Mouse (Mus musculus): ENCODE results near the gene Gm42742. TPM values are rescaled to one million over a fixed set of nuclear protein-coding genes. Genes with fewer than 3 reads are reported as not detected.
A peak's percentile ranks its signal among the peaks of the same experiment; 100 is the strongest.

Gm42742 gene
- 19.8 and 21.2 TPM in 2 replicates for polyA plus RNA-seq (2012; rRNA removed)

DNA sequence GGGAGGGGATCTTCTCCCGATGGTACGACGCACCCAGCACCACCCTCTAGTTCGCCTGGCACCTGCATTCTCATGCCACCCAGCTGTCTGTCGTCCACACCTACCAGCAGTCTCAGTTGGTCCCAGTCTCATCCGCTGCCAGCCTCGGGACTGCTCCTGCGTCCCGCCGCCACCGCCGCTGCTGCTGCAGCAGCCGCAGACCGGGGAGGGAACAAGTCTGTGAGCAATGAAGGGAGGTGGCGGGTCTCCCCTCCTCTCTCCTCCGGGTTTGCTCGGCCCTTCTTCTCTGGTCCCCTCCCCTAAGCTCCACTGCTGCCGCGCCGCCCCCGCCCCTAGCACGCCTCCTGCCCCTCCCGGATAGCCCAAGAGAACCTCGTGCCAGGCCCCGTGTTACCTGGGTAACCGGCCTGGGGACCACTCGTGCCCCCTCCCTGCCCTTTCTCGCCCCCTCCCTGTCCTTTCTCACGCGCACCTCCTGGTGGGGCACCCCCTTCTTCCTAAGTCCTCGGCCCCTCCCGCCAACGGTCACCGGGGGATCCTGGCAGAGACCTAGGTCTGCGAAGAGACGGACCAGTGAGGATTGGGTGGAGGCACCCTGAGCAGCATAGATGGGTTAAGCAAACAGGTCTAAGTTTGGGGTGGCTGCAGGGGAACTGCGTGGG, at the start of gene Gm42742, which contains the start of gene Prrt2:
Gene Gm42742 (minus strand): TSS at position 197 of the 662 bp plus-strand sequence.
Gene Prrt2 (minus strand): TSS at position 311 of the 662 bp plus-strand sequence.
- DNase-seq (ENCODE audit: low read depth), result no peak

DNA sequence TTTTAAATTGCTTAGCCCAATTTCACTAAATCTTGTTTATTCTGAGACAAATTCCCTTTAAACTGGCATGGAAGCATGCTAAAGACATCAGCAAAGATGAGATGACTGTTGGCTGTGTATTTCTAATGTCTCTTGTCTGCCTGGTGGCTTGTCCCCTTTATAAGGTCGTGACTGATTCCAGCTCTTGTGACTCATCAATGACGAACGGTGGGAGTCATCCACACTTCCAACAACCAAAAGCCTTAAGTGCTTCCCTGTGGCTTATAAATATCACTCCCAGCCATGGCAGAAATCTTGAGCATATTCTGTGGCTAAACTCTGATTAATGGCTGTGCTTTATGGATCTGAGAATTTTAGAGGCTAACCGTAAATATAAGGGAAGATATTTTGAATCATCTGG, 45.4 kb upstream of the Gm42742 start:
- DNase-seq (ENCODE audit: low read depth), result no peak

DNA sequence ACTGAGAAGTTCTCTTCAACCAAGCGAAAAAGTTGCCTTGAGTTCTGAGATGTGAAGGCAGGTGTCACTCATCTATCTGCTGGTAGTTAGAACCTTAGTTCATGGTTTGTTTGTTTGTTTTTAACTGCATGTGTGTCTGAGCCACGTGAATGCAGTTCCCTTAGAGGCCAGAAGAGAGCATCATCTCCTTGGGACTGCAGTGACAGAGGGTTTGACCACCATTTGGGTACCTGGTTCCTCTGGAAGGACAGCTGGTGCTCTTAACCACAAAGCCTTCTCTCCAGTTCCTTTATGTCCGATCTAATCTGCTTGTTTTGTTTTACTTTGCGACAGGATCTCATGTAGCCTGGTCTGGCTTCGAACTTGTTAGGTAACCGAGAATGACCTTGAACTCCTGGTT, 44.6 kb upstream of the Gm42742 start:
- DNase-seq (ENCODE audit: low read depth), result no peak

DNA sequence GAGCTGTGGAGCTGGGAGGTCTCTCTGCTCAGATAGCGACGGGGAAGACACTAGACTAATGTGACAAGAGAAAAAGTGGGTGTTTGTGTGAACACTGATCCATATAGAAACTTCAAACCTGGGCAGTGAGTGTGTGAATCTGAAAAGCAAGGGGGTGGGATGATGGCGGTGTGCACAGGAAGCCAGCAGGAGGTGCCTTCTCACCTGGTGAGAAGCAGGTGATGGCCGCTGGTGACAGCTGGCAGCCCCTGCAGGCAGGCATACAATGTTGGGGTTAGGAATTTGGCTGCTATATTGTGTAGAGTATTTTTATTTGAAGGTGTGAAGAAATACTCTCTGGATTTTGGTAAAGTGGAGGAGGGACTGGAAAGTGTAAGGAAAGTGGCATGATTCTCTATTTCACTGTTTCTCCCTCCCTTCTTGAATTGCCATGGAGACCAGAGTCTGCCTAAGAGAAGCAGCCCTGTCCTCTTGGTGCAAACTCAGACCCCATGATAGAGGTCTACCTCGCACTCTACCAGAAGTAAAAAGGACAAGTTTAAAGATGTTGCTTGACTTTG, 34.2 kb upstream of the Gm42742 start:
- DNase-seq (ENCODE audit: low read depth), result no peak

DNA sequence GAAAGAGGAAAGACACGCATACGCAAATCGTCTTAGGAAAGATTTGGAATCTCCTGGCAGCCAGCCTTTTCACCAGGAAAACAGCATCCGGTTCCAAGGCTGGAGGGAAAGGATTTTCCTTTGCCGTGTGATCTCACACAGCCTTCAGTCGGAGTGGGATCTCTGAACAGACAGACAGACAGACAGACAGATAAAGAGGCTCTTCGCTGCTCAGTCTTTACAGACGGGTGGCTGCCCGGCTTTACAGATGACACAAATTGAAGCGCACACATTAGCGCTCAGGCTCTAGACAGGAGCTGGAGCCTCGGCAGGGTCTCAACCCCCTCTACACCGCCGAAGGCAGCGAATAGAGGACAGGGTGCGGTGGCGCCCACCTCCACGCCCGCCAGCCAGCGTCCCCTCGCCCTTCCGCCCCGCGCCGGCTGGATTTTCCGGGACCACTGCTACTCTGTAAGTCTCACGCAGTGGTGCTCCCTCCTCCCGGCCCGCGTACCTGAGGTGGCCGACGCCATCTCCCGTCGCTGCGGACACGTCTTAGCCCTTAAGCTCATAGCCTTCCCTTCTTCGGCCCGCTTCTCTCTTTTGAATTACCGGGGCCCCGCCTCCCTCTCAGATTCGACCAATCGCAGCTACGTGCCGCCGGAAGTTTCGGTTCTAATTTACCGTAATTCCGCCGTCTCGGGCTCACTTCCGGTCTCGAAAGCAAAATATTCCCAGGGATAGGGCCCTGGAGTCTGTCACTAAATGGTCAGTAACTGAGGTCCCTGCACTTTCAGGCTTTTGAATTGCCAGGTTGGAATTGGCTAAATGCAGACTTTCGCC, 21.2 kb upstream of the Gm42742 start, which contains the start of gene Kif22:
Gene Kif22 (minus strand): TSS at position 621 of the 822 bp plus-strand sequence.
- no peak for DNase-seq (ENCODE audit: low read depth)

DNA sequence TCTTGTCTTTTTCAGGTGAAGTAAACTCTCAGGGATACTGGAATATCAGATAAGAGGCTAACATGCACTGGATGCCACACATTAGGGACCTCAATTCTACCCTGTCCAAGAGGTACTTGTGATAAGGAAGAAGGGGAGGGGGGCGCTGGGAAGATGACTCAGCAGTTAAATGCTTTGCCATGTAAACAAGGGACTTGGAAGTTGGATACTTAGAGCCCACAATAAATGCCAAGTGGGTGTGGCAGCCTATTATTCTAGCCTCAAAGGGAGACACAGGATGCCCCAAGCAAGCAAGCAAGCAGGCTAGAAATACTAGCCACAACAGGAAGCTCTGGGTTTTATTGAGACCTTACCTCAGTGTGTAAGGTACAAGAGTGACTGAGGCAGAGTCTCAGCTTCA, 10.3 kb upstream of the Gm42742 start:
- DNase-seq (ENCODE audit: low read depth), result no peak

DNA sequence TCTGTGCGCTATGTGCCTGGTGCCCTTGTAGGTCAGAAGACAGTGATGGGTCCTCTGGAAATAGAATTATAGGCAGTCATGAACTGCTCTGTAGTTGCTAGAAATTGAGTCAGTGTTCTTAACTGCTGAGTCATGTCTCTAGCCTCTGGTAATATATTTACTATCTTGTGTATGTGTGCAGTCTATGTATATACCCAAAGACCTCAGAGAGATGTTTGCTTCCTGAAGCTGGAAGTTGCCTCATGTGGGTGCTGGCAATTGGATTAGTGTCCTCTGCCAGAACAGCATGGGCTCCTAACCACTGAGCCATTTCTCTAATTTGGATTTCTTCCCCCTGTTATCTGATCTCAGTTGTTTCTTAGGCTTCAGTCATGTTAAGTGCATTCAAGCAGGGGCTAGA, 9.3 kb upstream of the Gm42742 start:
- no peak for DNase-seq (ENCODE audit: low read depth)

DNA sequence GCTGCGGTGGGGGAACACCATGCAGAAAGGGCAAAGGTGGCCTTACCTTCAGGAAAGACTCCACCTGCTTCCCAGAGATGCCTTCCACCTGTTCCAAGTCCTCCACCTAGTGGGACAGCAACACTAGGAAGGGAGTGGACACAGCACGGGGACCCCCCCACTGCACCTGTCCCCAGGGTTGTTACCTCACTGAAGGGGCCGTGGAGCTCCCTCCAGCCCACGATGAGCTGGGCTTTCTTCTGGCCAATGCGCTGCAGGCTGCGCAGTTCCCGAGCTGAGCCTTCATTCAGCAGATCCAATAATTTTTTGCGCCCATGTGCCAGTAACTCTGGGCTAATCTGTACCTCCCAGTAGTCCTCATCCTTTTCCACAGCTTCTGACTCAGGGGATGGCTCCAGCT, 7.0 kb upstream of the Gm42742 start:
- no peak for DNase-seq (ENCODE audit: low read depth)

DNA sequence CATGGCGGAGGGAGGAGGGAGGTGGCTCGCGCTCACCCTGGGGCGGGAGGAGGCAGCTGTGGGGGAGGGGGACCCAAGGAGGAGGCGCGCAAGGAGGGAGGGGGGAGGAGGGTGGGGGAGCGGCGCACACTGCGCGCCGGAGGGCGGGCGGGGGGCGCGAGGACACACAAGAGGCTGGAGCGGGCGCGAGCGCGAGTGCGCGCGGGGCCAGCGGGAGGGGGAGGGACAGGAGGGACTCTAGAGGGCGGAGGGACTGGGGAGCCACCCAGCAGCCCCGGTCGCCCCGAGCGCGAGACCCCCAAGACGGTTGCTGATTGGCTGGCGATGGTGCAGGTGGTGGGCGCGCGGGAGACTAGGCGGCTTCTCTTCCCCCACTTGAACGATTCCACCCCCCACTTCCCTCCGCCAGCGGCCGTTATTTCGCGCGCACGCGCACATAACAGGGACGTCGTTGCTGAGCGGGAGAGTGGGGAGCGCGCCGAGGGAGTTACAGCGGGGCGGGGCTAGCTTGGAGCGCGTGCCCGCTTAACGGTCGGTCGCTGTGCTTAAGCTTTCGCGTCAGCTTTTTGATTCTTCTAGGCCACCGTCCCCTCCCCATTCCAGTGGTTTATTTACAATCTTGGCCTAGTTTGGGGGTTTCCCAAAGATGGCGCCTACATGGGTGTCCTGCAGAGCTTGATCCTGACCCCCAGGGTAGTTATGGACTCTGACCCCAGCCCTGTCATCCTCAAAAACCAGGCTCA, 6.3 kb upstream of the Gm42742 start, which contains the start of gene Maz:
Gene Maz (minus strand): TSS at position 54 of the 743 bp plus-strand sequence.
- peak; percentile 89 for DNase-seq (ENCODE audit: low read depth)

DNA sequence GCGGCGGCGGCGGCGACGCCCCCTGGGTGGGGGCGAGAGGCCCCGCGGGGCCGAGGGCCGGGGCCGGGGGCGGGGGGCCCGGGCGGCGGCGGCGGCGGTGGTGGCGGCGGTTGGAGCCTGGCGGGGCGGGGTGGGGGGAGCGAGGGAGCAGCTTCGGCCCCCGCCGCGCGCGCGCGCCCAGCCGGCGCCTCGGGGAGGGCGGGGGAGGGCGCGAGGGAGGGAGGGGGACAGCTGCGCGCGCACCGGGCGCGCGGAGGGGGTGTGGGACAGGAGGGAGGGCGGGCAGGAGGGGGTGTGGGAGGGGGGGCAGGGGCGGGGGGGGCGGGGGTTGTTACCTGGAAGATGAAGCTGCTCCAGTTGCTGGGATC, 5.7 kb upstream of the Gm42742 start:
- DNase-seq (ENCODE audit: low read depth), result no peak

DNA sequence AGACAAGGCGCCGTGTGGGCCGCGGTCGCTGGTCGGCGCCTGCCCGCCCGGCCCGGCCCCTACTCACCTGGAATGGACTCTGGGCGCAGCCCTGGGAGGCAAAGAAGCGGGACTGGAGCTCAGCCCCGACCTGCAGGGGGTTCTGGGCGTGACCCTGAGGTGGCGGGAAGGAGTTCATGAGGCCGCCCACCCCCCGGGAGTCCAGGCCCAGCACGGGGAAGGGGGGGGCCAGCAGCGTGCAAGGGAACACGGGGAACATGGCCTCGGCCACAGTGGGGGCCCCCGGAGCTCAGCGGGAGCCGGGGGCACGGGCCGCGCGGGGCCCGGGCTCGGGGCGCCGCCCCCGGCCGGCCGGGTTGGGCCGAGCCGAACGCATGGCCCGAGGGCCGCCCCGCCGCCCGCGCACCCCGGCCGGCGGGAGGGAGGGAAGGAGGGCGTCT, 5.3 kb upstream of the Gm42742 start:
- no peak for DNase-seq (ENCODE audit: low read depth)

DNA sequence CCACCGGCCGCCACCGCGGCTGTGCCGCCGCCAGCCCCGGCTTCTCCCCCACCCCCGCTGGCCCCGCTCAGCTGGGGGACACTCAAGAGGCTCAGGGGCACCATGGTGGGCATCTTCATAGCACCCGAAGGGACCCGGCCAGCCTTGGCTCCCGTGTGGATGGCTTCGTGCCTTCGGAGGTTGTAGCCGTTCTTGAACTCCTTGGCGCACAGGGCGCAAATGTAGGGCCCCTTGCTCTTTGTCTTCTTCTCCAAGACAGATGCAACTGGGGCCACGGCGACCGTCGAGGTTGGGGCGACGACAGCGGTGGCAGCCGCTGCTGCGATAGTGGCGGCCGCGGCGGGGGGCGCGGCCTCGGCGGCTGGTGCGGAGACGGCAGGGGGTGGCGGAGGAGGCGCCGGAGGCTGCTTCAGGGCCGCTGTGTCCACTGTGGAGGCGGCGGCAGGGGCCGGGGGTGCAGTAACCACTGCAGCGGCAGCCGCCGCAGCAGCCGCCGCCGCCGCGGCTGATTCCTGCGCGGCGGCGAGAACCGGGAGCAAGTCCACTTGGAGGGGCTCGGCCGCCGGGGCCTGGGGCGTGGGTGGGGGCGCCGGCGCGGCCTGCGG, 4.8 kb upstream of the Gm42742 start:
- no peak for DNase-seq (ENCODE audit: low read depth)

DNA sequence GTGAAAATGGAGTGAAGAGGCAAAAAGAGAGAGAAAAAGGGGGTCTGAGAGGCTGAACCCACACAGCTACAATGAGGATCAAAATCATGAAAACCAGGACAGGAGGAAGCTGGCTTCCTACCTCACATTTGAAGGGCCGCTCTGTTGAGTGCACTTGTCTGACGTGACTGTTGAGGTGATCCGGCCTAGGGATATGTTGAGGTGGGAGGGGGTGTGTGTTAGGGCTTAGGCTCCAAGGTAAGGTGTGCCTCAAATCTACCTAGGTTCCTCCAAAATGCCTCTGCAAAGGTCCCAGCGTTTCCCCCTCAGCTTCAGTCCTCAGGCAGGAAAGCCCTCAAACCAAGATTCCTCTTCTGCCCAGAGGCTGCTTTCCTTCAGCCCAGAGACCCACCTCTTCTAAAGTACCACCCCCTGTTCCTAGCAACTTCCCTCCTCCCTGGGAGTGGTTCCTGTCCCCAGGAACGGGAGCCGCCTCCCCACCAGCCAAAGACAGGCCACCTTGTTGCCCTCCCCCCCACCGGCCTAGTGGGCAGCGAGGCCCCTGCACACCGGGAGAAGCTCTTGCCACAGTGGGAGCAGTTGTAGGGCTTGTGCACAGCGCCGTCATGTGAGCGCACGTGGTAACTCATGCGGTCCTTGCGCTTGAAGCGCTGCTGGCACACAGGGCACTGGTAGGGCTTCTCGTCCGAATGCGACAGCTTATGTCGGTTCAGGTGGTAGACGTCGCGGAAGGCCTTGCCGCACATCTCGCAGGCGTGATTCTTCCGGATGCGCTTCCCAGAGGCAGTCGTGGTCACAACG, 4.1 kb upstream of the Gm42742 start:
- DNase-seq (ENCODE audit: low read depth), result no peak

DNA sequence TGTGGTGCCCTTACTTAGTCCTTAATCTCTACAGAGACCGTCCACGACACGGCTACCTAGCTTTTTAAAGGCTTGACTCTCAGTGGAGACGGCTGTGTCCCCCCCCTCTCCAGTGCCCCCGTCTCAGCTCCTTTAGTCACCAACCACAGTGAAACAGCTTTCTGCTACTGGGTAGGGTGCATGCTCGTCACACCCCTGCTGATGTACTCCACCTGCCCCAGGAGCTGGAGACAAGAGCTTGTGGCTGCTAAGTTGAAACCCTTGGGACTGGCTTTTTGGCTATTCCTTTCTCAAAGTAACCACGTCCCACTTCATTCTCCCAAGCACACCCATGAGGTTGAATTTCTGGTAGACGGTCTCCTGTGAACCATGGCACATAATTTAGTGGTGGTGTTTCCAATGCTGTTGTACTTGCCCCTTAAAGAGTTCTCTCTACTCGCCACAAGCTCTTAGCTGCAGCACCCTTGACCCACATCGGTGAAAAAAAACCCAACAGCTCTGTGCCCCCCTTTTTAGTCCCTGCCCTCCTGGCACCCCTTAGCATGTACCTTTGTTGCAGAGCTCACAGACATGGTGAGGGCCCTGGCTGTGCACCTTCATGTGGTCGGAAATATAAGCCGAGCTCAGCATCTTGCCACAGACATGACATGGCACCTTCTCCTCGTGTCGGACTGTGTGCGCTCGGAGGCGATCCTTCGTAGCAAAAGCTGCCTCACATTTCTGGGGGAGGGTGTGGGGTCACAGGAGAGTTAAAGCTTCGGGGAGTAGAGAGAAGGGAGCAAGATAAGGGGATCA, 3.2 kb upstream of the Gm42742 start:
- DNase-seq (ENCODE audit: low read depth), result no peak

DNA sequence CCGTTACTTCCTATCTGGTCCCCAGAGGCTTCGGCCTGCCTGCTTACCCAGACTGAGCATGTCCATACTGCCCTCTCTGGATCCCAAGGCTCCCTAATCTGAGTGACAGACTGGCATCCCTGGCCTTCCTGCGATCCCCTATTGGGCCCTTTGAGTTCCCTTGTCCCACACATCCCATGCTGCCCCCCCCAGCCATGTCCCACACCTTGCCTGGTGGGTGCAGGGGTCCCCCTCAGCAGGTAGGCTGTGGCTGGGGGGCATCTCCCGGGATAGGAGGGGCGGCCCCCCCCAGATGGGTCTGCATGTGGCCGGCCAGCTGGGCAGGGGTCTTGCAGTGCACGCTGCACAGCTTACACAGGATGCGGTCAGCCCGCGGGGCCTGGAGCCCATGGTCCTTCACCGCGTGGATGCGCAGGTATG, 2.4 kb upstream of the Gm42742 start:
- DNase-seq (ENCODE audit: low read depth), result no peak

DNA sequence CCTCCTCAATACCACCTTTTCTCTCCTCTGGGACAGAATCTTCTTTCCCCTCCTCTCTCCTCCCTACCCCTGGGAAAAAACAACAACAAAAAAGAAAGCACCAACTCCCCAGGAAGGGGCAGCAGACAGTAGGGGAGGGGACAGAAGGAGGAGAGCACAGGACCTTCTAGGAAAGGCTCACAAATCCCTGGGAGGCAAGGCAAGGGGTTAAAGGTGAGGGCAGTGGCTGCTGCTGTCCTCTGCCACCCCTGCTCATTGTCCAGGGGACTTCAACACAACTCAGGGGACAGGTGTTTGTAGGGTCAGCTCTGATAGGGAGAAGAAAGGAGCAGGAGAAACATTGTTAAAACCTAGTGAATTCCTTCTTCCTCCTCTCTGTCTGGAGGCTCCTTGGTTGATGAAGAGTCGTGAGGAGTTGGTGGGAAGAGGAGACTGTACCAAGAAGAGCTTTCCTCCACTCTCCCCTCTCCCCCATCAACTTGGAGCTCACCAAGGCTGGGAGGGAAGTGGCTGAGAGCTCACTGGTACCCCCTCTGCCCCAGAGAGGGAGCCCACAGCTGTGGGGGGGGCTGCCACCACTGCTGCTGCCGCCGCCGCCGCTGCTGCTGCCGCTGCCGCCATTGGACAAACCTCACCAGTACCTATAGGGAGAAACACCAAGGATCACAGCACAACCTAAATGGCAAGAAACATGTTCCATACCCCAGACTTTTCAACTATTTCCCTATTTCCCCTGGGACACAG, 1.8 kb upstream of the Gm42742 start:
- DNase-seq (ENCODE audit: low read depth), result no peak

DNA sequence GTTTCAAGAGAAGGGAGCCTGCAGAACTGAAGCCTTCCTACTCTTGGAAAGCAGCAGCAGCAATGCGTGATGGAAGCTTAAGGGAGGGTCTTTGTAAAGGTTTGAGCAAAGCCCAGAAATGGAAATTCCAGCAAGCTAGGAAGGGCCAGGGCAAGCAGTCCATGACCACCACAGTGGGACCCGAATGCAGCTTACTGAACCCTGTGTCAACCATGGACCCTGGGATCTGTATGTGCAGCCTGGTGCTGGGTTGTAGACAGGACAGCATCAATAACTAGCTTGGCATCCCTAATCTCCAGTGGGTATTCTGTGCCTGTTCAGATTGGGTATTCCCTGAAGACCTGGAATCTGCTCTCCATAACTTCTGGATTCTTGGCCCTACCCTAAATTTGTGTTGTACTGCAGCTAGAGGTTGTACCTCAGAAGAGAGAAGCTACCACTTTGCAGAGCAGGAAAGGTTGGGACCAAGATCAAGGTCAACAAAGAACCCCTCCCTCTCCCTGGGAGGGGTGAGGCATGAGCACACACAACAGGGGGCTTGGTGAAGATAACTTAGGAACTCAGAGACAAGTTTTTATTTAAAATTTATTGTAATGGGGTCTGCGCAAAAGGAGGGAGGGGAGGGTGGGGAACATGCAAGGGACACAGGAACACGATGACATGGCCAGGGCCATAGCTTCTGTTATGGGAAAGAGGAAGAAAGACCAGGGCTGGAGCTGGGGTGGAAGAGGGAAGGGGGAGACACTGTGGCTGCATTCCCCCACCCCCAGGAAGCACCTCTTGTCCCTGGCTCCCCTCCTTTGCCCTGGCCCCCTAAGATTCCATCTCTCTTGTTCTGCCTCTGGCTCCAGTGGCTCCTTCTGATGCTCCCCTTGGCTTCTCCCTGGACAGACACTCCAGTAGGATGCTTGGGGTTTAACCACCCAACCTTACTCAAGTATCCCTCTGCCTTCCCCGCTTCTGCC, 948 bp upstream of the Gm42742 start:
- no peak for DNase-seq (ENCODE audit: low read depth)

DNA sequence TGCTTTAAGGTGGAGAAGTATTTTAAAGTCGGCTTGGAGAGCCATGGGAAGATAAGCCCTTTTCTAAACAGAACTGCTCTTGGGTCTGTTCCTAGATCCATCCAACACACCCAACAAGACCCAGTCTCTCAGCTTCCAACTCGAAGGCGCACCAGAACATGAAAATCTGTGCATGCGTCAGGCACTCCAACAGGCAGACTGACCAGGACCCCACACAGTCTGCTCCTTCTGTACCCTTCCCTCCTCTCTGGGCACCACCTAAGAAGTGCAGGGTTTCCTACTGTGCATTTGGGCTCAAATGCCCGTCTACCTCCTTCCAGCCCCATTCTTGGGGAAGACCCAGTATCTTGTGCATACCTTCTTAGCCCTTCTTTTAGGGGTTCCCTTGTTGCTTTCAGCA, 406 bp downstream of the Gm42742 start:
- no peak for DNase-seq (ENCODE audit: low read depth)

Measured in gonadal fat pad, adult 2 months (tissue).